Mouse (Mus musculus) layer of hippocampus, postnatal 10 days (tissue): Measurements from ENCODE around the gene Mrpl10. TPM values are rescaled to one million over a fixed set of nuclear protein-coding genes. Genes with fewer than 3 reads are reported as not detected.

Experiments
- DNase-seq, 2 experiments: peaks; one replicate each; pipeline ENCODE4 v3.0.0; 2021; ENCODE audit warnings: low spot score in 2 of 2
- long read RNA-seq: library from polyadenylated mRNA; stranded (forward); transcript quantifications from one replicate; pipeline ENCODE4 v2.0.0, GENCODE M21; 2023
- total RNA-seq, 2 experiments: library from RNA; stranded (reverse); gene quantifications; 2 replicates each; pipeline ENCODE4 v1.2.3; 2021

The Mrpl10 gene
- total RNA-seq = 10 to 100 TPM; 74.4 to 76.7 TPM
- long read RNA-seq, transcript Mrpl10-201 (5 exons, 1,708 nt) = major isoform, 59 of 90 reads
- long read RNA-seq, partial matches to known transcripts = 3 of 90 reads
- long read RNA-seq, other reads (novel, unspliced or antisense) = 27 of 90 reads

- peak; percentile 87 to 89 for DNase-seq
These were observed at the start of gene Mrpl10, which contains the start of gene Lrrc46 for GRCm38 (mm10) chr11:97041022-97041899. Gene Mrpl10 (plus strand): TSS chr11:97041560. Gene Lrrc46 (minus strand): TSS chr11:97041407.

- no peak for DNase-seq
These were observed 48.5 kb upstream of the Mrpl10 start for GRCm38 (mm10) chr11:96992722-96993311.

DNA sequence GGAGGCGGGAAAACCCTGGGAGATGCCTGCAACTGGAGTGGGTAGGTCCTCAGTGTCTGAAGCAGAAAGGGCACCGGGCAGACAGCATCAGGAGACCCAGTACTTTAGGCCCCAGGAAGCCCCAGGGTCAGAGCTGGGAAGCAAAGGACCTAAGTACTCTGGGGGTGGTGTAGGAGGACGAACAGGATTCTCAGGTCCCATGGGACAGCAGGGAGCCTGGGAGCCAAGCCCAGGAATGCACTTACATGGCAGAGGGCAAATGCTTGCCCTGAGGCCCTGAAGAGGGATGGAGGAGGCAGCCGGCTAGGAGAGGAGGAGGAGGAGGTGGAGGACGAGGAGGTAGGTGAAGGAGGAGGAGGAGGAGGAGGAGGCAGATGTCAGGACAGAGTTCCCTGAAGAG is 46.3 kb upstream of the Mrpl10 start:
- no peak for DNase-seq

DNA sequence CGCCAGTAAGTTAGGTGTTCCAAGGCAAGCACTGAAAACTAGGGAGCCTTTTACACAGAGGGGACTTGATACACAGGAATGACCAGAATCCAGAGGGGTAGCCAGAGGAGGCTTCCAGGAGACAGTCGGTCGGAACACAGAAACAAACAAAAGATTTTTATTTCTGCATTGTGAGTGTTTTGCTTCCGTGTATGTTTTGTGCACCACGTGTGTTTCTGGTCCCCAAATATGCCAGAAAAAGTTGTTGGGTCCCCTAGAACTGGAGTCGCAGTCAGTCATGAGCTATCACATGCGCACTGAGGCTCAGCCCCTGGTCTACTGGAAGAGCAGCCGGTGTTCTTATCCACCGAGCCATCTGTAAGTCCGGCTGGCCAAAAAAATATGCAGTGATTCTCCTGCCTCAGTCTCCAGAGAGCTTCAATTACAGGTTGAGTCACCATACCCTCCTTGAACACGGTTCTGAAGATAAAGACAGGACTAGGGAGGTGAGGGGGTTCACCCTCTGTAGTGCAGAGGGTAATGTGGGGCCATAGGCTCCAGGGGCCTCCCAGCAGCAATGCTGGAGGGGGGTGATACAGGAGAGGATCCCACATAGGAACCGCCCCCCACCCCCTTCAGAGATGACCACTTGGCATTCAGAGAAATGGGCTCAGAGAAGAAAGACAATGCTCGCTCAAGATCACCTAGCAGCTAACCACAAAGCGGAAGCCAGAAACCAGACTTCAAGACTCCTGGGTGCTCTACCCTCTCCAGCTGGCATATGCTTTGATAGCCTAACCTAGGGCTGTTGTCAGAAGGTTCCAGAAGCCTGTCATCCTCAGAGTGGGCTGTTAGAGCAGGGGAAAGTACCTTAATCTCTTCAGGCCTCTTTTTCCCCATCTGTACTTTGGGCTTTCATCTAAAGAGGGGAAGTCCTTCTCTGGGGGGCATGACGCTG is 45.3 kb upstream of the Mrpl10 start:
- DNase-seq = no peak

- no peak for DNase-seq
These were observed 44.5 kb upstream of the Mrpl10 start for GRCm38 (mm10) chr11:96996773-96997379.

GRCm38 (mm10) chr11:96997380-96997956 is 43.9 kb upstream of the Mrpl10 start:
- DNase-seq = peak; percentile 32 to 55

DNA sequence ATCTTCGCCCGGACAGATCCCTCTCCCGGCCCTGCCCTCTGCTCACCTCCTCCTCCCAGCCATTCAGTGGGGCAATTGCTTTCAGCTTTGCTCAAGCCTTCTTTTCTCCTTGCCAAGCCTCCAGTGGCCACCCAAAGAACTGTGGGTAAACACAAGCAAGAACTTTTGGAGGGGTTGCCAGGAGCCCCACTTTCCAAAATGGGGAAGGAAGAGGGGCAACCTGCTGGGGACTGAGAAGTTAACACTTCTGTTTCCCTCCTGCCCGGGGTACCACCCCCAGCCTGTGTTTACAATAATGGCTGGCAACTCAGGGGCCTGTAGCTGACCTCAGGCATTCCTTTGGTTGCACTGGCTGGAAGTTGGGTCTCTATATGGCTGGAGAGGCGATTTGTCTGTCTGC is 38.2 kb upstream of the Mrpl10 start:
- no peak for DNase-seq

DNA sequence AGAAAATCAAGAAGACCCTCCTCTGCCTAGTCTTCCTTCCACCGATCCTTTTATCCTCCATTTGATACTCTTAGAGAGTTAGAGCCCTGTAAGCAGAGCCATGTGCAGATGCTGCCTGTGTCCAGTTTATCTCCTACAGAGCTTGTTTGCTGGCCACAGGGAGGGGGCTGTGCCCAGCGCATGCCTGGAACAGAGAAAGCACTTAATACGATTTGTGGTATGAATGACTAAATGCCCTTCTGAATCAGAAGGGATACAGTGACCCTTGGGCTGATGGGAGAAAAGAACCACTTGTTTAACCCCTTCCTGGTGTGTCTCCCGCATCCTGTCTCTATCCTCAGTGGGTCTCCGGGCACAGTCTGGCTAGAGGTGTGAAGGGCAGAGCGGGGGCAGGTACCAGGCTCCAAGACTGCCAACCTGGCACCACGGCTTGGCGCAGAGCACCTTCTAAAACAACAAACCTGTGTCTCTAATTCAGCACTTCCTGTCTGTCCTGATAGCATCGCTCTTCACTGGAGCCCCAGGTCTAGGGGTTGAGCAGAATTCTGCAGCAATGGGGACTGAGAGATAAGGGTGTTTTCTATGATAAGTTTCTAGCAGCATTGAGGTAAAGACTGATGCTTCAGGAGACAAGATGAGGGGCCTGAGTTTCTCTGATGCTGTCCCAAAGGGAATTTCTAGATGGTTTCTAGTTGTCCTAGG is 34.1 kb upstream of the Mrpl10 start:
- DNase-seq = no peak

DNA sequence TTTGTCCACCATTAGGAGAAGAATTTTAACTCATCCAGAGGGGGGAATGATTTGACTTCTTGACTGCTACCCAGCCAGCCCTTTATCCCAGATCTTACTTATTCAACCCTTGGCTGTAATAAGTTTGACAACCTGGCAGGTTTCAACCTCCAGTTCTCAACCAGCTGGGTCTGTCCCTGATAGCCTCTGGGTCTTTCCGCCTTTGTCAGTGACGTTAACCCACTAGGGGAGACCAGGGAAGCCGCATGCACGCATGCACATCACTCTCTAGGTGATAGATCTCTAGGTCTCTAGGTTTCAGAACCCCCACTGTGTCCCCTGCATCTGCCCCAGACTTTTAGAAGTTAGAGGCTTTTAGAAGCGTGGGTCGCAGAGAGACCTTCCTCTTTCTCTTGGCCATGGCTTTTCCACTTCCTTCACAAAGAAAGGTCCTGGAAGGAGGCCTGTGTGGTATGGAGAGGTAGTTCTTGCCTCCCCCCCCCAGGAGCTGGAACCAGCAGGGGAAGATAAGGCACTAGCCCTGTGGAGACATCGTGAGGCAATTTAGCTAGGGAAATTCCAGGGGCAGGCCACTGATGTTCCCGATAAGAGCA is 32.1 kb upstream of the Mrpl10 start:
- no peak for DNase-seq

DNA sequence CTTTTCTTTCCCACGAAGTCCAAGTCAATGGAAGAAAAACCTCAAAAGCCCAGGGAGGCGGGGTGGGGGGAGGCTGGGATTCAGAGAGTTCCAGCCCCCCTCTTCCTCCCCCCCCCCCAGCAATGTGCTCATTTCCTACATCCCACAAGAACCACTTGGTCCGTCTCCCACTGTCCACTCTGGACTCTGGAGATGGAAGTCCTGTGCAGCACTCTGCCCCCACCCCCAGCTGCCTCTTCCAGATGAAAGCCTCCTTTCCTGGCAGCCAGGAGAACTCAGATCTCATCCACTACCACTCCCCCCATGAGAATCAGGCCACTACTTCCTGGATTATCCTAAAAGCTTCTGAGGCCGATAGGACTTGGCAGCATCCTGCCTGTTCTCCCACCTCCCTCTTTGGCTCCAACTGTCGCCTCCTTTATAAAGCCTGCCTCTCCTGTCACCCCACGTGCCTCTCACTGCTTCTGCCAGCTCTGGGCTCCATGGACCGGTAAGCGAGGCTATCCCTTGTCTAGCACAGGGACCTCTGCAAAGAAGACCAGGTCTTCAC is 28.2 kb upstream of the Mrpl10 start, which contains the start of gene Sp6:
TSS of gene Sp6 (plus strand) at position 274 of the 550 bp plus-strand sequence.
- DNase-seq = no peak

DNA sequence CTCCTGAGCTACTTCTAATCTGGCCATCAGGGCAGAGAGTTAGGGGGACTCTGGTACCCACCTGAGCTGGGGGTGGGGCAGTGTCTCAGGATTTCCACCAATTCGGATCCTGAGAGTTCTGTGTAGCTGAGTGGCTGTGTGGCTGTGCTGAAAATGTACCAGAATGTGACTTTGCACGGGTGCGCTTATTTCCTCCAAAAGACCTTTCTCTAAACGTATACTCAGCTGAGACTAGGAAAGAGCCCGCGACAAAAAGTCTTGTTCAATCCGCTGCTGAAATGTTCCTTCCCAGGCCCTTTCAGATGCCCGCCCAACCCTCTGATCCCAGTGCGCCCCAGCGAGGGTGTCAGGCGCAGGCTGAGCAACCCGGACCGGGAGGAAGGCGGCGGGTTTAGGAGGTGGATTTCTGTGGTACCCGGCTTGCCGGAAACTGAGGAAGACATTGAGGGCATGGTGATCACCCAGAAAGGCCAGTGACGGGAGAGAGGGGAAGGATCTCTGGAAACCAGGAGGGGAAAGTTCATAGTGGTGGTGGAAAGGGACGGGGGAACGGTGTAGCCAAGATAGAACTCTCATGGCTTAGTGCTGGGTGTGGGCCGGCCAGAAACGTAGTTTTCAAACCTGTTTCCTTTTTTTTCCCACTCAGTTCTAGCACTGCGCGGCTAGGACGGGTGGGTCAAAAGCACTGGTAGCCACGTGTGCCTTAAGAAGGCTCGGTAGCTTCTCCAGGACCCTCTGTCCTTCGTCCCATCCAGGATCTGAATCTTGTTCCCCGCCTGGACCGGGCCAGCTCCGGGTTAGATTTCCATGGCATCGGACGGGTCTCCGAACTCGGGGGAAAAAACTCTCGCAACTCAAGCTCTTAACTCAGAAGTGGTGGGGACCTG is 23.4 kb upstream of the Mrpl10 start:
- no peak for DNase-seq

DNA sequence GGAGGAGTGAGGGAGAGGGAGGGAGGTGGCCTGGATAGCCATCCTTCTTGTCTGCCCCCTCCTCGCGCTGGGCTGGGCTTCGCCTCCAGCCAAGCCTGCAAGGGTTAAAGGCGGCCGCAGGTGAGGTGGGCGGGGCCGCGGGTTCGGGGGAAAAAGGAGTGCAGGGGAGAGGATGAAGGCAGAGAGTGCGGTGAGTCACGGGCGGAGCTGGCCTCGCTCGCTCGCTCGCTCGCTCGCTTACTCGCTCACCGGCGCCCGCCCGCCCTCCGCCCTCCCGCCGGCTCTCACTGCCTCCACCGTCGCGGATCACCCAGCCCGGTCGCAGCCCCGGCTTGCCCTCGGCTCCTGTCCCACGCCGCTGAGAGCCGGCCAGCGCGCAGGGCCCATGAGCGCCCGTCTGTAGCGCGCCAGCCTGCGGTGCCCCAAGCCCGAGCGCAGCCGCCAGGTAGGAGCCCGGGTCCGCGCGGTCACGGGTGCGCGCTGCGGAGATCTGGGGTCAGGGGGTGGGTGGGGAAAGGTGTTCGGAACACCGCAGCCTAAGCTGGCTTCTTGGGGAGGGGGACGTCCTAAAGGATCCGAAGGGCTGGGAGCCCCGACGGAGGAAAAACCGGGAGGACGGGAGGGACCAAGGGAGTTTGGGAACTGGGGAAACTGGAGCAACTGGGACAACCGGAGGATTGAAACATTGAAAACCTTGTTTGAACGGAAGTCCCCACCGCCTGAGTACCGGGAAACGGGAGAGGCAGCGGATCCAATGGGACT is 22.6 kb upstream of the Mrpl10 start:
- DNase-seq = no peak

GRCm38 (mm10) chr11:97019345-97019708 is 22.0 kb upstream of the Mrpl10 start:
- no peak for DNase-seq

- DNase-seq = no peak
These were observed 20.1 kb upstream of the Mrpl10 start for GRCm38 (mm10) chr11:97021121-97021765.

DNA sequence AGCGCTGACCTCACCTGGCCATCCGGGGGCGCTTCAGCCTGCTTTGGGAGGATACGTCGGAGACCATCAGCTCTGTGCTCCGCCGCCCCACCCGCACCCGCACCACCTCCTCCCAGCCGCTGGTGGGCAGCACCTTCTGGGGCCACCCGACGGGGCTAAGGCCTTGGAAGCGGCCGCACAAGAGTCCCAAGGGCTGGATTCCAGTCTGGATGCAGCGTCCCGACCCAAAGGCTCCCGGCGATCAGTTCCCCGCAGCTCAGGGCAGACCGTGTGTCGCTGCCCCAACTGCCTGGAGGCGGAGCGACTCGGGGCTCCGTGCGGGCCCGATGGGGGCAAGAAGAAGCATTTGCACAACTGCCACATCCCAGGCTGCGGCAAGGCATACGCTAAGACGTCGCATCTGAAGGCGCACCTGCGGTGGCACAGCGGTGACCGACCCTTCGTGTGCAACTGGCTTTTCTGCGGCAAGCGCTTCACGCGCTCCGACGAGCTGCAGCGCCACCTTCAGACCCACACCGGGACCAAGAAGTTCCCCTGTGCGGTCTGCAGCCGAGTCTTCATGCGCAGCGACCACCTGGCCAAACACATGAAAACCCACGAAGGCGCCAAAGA is 19.4 kb upstream of the Mrpl10 start:
- DNase-seq = peak; percentile 73 to 82

- DNase-seq = no peak
These were observed 16.4 kb upstream of the Mrpl10 start for GRCm38 (mm10) chr11:97024977-97025376.
